Mouse (Mus musculus) intestine, postnatal 0 days (tissue): Measurements from ENCODE around the gene Klhl3. TPM values are rescaled to one million over a fixed set of nuclear protein-coding genes. Genes with fewer than 3 reads are reported as not detected.

Experiments
- ATAC-seq: fragments of 200-750 bp; cut with Nextera tagmentation; 2 replicates; pipeline ENCODE4 v1.8.0; 2017; ENCODE audit warnings: mild to moderate bottlenecking, moderate TSS enrichment, moderate library complexity
- H3K27ac ChIP-seq: fragments of 300-500 bp; sonication (generic); 2 replicates; pipeline ENCODE4 v1.5.1; 2014; ENCODE audit warnings: mild to moderate bottlenecking, low read depth, low read length, moderate library complexity
- H3K27me3 ChIP-seq: fragments of 300-500 bp; sonication (generic); replicated peaks from 2 replicates; pipeline ENCODE4 v1.6.1; 2014; ENCODE audit warnings: low read length, mixed read lengths; ENCODE audit not compliant: control insufficient read depth, insufficient read depth
- H3K36me3 ChIP-seq: fragments of 300-500 bp; sonication (generic); 2 replicates; pipeline ENCODE4 v1.6.1; 2014; ENCODE audit warnings: mild to moderate bottlenecking, moderate library complexity; ENCODE audit not compliant: control insufficient read depth, insufficient read depth
- H3K4me1 ChIP-seq: fragments of 300-500 bp; sonication (generic); replicated peaks from 2 replicates; pipeline ENCODE4 v1.6.1; 2014; ENCODE audit warnings: antibody characterized with exemption, low read length, mixed read lengths; ENCODE audit not compliant: control insufficient read depth, insufficient read depth
- H3K4me2 ChIP-seq: fragments of 300-500 bp; sonication (generic); replicated peaks from 2 replicates; pipeline ENCODE4 v1.6.1; 2014; ENCODE audit warnings: low read depth, mild to moderate bottlenecking, moderate library complexity
- H3K4me3 ChIP-seq: fragments of 300-500 bp; sonication (generic); 2 replicates; pipeline ENCODE4 v1.5.1; 2014; ENCODE audit warnings: low read depth, low read length
- H3K9ac ChIP-seq: fragments of 300-500 bp; sonication (generic); 2 replicates; pipeline ENCODE4 v1.6.1; 2014; ENCODE audit warnings: mild to moderate bottlenecking, low read depth, low read length
- H3K9me3 ChIP-seq: fragments of 300-500 bp; sonication (generic); 2 replicates; pipeline ENCODE4 v1.6.1; 2016; ENCODE audit warnings: mixed run types; ENCODE audit not compliant: control insufficient read depth
- CTCF ChIP-seq: sonication (generic); IDR thresholded peaks from 2 replicates; pipeline ENCODE4 v1.5.1; 2016; ENCODE audit warnings: low read depth, mild to moderate bottlenecking, control low read depth, antibody characterized with exemption, moderate library complexity
- WGBS: fragments of 180-500 bp; shearing (Covaris S2); extraction: QIAGEN DNeasy Blood & Tissue Kit; methylation state at CpG from one replicate; pipeline ENCODE4 v1.1.7; 2014; 5-methylcytosine and 5-hydroxymethylcytosine counted together
- polyA plus RNA-seq: library from polyadenylated mRNA; unstranded; fragments of >200 nt; fragmentation: Nextera tagmentation; extraction: Ambion mirVana; gene quantifications from 2 replicates; pipeline ENCODE4 v1.2.1, GENCODE M21; 2015

Klhl3 gene
- polyA plus RNA-seq, 1 experiment from 2014 or later = 0.74 TPM

DNA sequence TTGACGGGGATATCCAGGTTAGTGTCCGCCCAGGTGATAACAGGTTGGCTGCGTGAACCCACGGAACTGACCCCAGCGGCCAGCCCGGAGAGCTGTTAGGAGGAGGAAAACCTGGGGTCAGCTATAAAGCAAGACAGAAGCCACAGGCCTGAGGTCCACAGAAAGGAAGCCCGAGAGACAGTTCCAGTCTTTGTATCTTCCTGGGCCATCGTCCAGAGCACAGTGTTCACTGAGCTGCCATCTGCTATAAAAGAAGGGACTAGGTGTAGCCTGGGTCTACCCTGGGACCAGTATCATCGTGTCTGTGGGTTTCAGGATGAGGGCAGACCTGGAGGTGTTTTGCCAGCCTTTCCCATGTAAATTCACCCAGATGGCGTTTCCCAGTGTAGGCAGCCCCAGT is 61.7 kb downstream of the Klhl3 start:
- no peak for TF ChIP-seq CTCF
- 71% methylated on average over 10 of the region's 10 CpGs for WGBS
- Histone ChIP-seq H3K4me3 (no peak overlapping the region), H3K27me3 (no peaks in the 10 kb centered on the region), H3K9ac (no peak overlapping the region), H3K9me3 (no peaks in the 10 kb centered on the region), H3K4me2 (no peak overlapping the region), H3K36me3 (no peaks in the 10 kb centered on the region), H3K27ac (no peak overlapping the region), H3K4me1 (no peaks in the 10 kb centered on the region)
- ATAC-seq = no peak

DNA sequence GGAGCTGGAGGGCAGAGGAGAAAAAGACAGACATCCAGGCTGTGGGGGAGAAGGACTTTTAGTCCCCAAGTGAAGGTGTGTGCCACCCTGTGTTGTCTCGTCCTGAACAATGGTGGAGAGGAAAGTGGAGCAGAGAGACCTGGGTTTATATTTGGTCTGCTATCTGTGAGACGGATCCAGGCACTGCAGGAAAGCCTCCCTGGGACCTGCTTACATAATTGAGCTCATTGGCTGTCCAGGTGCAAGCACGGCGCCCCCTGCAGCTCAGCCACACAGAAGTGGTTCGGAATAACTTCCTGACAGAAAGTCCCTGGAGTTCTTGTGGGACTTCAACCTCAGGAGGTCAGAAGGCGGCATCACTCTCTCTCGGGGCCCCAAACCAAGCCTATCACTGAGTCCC is 62.1 kb downstream of the Klhl3 start:
- H3K36me3 ChIP-seq = no peaks in the 10 kb centered on the region
- H3K27ac ChIP-seq = no peak overlapping the region
- ATAC-seq = no peak
- no peak overlapping the region for H3K4me3 ChIP-seq
- H3K27me3 ChIP-seq = no peaks in the 10 kb centered on the region
- TF ChIP-seq CTCF = peak; percentile 55
- H3K9ac ChIP-seq = no peak overlapping the region
- H3K4me2 ChIP-seq = no peak overlapping the region
- H3K4me1 ChIP-seq = no peaks in the 10 kb centered on the region
- 58% methylated on average over 7 of the region's 7 CpGs for WGBS
- no peaks in the 10 kb centered on the region for H3K9me3 ChIP-seq

DNA sequence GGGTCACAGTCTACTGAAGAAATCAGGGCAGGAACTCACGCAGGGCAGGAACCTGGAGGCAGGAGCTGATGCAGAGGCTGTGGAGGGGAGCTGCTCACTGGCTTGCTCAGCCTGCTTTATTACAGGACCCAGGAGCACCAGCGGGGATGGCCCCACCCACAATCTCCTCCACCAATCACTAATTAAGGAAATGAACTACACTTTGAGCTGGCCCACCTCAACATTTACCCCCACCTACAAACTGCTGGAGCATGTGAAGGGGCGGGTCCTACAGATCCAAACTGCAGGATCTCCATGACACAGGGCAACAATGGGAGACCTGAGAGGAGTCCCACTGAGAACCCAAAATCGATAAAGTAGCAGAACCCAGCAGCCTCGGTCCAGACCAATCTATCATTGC is 64.3 kb downstream of the Klhl3 start:
- WGBS = 70% methylated on average over 5 of the region's 5 CpGs
- no peak for ATAC-seq
- Histone ChIP-seq H3K4me3 (no peak overlapping the region), H3K27me3 (no peaks in the 10 kb centered on the region), H3K9ac (no peak overlapping the region), H3K4me2 (no peak overlapping the region), H3K27ac (no peak overlapping the region), H3K4me1 (no peaks in the 10 kb centered on the region), H3K36me3 (no peaks in the 10 kb centered on the region), H3K9me3 (no peaks in the 10 kb centered on the region)
- TF ChIP-seq CTCF = no peak

DNA sequence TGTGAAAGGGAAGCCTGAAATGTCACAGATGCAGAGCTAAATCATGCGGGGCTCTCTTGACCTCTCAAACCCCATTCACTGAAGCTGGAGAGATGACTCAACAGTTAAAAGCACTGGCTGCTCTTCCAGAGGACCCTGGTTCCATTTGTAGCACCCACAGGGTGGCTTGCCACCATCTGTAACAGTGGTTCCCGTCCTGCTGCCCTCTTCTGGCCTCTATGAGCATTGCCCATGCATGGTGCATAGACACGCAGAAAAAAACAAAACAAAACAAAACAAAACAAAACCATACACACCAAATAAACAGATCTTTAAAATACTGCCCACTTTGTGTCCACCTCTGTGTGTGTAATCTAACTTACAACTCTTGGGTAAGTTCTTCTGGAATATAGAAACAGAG is 65.3 kb downstream of the Klhl3 start:
- Histone ChIP-seq H3K4me1 (no peaks in the 10 kb centered on the region), H3K9me3 (no peaks in the 10 kb centered on the region), H3K4me3 (no peak overlapping the region), H3K36me3 (no peaks in the 10 kb centered on the region), H3K27me3 (no peaks in the 10 kb centered on the region), H3K4me2 (no peak overlapping the region), H3K27ac (no peak overlapping the region), H3K9ac (no peak overlapping the region)
- peak; percentile 50 for TF ChIP-seq CTCF
- 77% methylated on average over 3 of the region's 3 CpGs for WGBS
- no peak for ATAC-seq

DNA sequence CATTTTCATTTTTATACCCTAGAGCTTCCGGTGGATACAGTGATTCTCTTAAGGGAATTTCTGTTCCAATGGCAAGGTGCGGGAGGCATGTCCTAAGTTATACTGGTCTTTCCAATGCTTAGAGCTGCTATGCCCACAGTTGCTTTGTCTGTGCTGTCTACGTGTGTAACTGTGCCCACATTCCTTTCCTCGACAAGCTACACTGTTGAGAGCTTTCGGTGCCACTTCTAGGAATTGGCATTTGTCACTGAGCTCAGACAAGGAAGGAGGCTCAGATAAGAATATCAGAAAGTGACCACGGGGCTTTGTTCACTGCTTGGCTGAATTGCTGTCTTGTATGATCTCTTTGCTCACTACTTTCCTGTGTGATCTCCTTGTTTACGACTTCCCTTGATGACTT is 67.2 kb downstream of the Klhl3 start:
- H3K4me2 ChIP-seq = no peak overlapping the region

DNA sequence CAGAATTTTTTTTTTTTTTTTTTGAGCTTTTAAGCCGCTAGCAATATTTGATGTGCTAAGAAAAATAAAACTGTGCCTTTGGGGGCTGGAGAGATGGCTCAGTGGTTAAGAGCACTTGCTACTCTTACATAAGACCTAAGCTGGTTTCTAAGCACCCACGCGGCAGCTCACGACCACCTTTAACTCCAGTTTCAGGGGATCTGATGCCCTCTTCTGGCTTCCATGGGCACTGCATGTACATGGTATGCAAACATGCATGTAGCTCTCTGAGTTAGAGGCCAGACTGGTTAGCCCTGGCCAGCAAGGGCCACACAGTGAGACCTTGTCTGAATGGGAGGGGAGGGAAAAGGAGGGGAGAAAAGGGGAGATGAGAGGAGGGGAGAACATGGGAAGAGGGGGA is 68.1 kb downstream of the Klhl3 start:
- Histone ChIP-seq H3K4me1 (no peaks in the 10 kb centered on the region), H3K27ac (no peak overlapping the region), H3K4me3 (no peak overlapping the region), H3K9ac (no peak overlapping the region), H3K27me3 (no peaks in the 10 kb centered on the region), H3K9me3 (no peaks in the 10 kb centered on the region), H3K4me2 (no peak overlapping the region), H3K36me3 (no peaks in the 10 kb centered on the region)
- WGBS = 58% methylated on average over 4 of the region's 4 CpGs
- no peak for ATAC-seq
- peak; percentile 46 for TF ChIP-seq CTCF

More for the DNA sequence above, 67.2 kb downstream of the Klhl3 start:
- no peaks in the 10 kb centered on the region for H3K4me1 ChIP-seq
- no peak overlapping the region for H3K27ac ChIP-seq
- 87% methylated on average over 7 of the region's 7 CpGs for WGBS
- no peak for TF ChIP-seq CTCF
- no peak overlapping the region for H3K4me3 ChIP-seq
- no peaks in the 10 kb centered on the region for H3K9me3 ChIP-seq
- no peaks in the 10 kb centered on the region for H3K27me3 ChIP-seq
- H3K9ac ChIP-seq = no peak overlapping the region
- H3K36me3 ChIP-seq = no peaks in the 10 kb centered on the region
- ATAC-seq = no peak

DNA sequence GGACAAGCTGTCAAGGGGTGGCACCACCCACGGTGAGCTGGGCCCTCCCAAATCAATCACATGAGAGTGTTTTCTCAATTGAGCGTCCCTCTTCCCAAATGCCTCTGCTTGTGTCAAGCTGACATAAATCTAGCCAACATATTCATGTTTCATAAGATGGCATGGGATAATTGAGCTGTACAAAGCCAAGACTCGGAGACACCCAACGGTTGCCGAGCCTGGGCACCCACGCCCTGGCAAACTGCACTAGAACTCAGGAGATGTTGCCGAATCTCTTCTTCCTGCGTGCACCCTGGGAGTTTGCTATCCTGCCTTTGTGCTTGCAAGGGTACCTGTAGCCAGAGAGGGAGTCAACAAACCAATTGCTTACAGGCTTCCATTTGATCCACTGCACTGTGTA is 70.1 kb downstream of the Klhl3 start:
- 95% methylated on average over 8 of the region's 8 CpGs for WGBS
- H3K4me1 ChIP-seq = no peaks in the 10 kb centered on the region
- TF ChIP-seq CTCF = no peak

More for the DNA sequence above, 70.1 kb downstream of the Klhl3 start:
- Histone ChIP-seq H3K27me3 (no peaks in the 10 kb centered on the region), H3K9me3 (no peaks in the 10 kb centered on the region), H3K4me3 (no peak overlapping the region), H3K27ac (no peak overlapping the region), H3K4me2 (no peak overlapping the region), H3K9ac (no peak overlapping the region), H3K36me3 (no peaks in the 10 kb centered on the region)
- ATAC-seq = no peak
